Mouse (Mus musculus) macrophage (primary cell): ENCODE results near the gene Grik1. TPM values are rescaled to one million over a fixed set of nuclear protein-coding genes. Genes with fewer than 3 reads are reported as not detected.

Experiments used
- H3K27ac ChIP-seq: fragments of 350-480 bp; formaldehyde crosslinking; 2 replicates; pipeline ENCODE4 v1.9.0; 2021
- H3K36me3 ChIP-seq: fragments of 350-480 bp; formaldehyde crosslinking; 2 replicates; pipeline ENCODE4 v1.9.0; 2021; ENCODE audit errors: inconsistent target
- H3K4me3 ChIP-seq: fragments of 350-480 bp; formaldehyde crosslinking; 2 replicates; pipeline ENCODE4 v1.9.0; 2021; ENCODE audit errors: inconsistent target
- H3K79me2 ChIP-seq: fragments of 350-480 bp; formaldehyde crosslinking; 2 replicates; pipeline ENCODE4 v1.9.0; 2021; ENCODE audit errors: inconsistent target
- WGBS: methylation state at CpG from one replicate; pipeline ENCODE4 v1.1.7; 2026; ENCODE audit warnings: inconsistent platforms; ENCODE audit not compliant: missing documents; 5-methylcytosine and 5-hydroxymethylcytosine counted together
- polyA plus RNA-seq: library from polyadenylated mRNA; stranded (reverse); fragments of 250-400 nt; gene quantifications from 3 replicates; pipeline ENCODE4 v1.2.4, GENCODE M21; 2018; ENCODE audit warnings: inconsistent platforms

Grik1 gene
- polyA plus RNA-seq, 1 experiment from 2014 or later = not detected

GRCm38 (mm10) chr16:87961419-87961818, 328.6 kb downstream of the Grik1 start:
- Histone ChIP-seq H3K36me3 (no peaks in the 10 kb centered on the region), H3K4me3 (no peak overlapping the region), H3K79me2 (no peaks in the 10 kb centered on the region), H3K27ac (no peak overlapping the region)
- 78% methylated on average over 6 of the region's 6 CpGs for WGBS

DNA sequence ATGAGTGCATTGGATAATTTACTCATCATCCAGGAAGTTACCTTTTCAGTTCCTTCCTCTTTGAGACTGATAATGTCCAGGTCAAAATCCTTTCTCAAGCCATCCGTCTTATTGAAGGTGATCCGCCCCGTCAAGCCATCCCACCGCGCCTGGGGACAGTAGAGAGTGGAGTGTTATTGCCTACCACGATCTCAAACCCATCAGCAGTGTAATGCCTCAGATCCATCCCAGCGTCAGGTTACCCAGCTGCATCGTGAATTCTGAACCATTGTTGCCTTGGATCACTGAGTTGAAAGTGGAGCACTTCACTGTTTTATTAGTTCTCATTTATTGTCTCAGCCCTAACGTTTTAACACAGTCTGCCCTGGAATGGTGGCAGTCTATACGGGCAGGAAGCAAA, 332.6 kb downstream of the Grik1 start:
- Histone ChIP-seq H3K27ac (no peak overlapping the region), H3K36me3 (no peaks in the 10 kb centered on the region), H3K79me2 (no peaks in the 10 kb centered on the region), H3K4me3 (no peak overlapping the region)
- 88% methylated on average over 10 of the region's 10 CpGs for WGBS

DNA sequence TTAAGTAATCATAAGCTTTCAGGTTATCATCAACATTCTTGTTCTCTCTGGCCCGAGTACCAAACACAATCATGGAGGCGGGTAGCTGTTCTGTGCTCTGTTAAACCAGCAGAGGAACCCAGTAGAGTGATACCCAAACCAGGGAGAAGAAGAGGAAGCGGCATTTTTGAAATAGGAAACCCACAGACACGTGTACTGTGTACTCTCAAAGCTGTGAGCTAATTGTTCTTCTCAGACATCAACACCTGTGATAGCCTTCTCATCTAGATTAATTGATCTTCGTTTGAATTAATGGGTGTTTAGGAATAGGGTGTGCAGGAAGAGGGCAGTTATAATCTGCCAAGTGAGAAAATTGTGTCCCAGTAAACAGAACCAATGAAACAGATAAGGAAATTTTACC, 333.9 kb downstream of the Grik1 start:
- Histone ChIP-seq H3K36me3 (no peaks in the 10 kb centered on the region), H3K4me3 (no peak overlapping the region), H3K79me2 (no peaks in the 10 kb centered on the region), H3K27ac (no peak overlapping the region)
- 50% methylated on average over 5 of the region's 5 CpGs for WGBS

DNA sequence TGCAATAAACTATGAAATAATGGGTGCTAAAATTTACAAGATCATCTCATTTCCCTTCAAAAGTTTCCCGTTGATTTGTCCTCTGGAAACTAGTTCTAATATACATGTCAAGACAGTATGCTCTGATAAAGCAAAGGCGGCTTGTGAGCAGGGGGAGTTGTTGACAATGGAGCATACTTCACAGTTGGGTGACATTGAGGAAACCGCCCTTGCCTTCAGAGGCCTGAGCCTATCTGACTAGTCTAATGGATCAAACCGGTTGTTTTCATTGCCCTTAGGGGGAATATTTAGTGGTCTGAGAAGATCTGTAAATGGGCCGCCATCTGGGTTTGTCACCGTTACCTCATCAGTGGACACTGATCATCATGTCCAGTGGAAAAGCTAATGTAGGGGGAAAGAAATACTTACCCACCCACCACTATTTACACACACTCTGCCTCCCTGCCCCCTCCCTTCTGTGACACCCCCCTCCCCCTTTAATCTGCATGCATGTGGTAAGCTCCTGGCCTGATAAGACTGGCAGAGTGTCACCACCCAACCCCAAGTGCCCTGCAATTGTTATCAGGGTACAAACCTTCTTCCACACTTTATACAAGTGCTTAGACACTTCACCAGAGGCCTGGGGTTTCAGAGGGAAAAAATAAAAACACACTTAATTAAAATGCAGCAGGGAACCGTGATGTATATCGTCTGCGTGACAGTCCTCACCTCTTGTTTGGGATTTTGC, 335.2 kb downstream of the Grik1 start:
- H3K79me2 ChIP-seq = no peaks in the 10 kb centered on the region
- WGBS = 89% methylated on average over 9 of the region's 9 CpGs
- no peak overlapping the region for H3K4me3 ChIP-seq
- no peaks in the 10 kb centered on the region for H3K36me3 ChIP-seq
- no peak overlapping the region for H3K27ac ChIP-seq

DNA sequence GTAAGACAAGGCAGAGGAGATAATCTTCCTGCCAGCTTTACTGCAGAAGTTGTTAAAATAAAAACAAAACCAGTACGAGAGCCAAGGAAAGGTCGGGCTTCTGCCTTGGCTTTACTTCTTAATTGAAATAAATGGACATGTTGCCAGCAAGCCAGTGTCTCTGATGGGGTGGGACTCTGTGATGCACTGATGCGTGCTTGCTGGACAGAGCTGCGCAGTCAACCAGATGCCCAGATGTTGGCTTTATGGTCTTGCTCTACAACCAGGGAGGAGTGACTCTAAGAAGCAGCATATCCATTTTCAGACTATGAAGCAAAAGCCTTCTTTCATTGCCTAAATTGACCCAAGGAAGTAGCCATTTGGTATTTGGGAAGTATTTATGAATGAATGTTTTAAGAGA, 336.9 kb downstream of the Grik1 start:
- Histone ChIP-seq H3K4me3 (no peak overlapping the region), H3K79me2 (no peaks in the 10 kb centered on the region)
- 96% methylated on average over 4 of the region's 4 CpGs for WGBS

GRCm38 (mm10) chr16:87949881-87950280, 340.2 kb downstream of the Grik1 start:
- Histone ChIP-seq H3K36me3 (no peaks in the 10 kb centered on the region), H3K4me3 (no peak overlapping the region), H3K27ac (no peak overlapping the region), H3K79me2 (no peaks in the 10 kb centered on the region)
- WGBS = 92% methylated on average over 11 of the region's 11 CpGs

More for the DNA sequence above, 336.9 kb downstream of the Grik1 start:
- no peak overlapping the region for H3K27ac ChIP-seq
- H3K36me3 ChIP-seq = no peaks in the 10 kb centered on the region

GRCm38 (mm10) chr16:87948122-87948521, 341.9 kb downstream of the Grik1 start:
- Histone ChIP-seq H3K27ac (no peak overlapping the region), H3K36me3 (no peaks in the 10 kb centered on the region), H3K79me2 (no peaks in the 10 kb centered on the region), H3K4me3 (no peak overlapping the region)
- 66% methylated on average over 4 of the region's 4 CpGs for WGBS

GRCm38 (mm10) chr16:87944318-87944717, 345.7 kb downstream of the Grik1 start:
- no peaks in the 10 kb centered on the region for H3K79me2 ChIP-seq
- H3K27ac ChIP-seq = no peak overlapping the region
- no peak overlapping the region for H3K4me3 ChIP-seq
- WGBS = 83% methylated on average over 1 of the region's 1 CpGs
- H3K36me3 ChIP-seq = no peaks in the 10 kb centered on the region

DNA sequence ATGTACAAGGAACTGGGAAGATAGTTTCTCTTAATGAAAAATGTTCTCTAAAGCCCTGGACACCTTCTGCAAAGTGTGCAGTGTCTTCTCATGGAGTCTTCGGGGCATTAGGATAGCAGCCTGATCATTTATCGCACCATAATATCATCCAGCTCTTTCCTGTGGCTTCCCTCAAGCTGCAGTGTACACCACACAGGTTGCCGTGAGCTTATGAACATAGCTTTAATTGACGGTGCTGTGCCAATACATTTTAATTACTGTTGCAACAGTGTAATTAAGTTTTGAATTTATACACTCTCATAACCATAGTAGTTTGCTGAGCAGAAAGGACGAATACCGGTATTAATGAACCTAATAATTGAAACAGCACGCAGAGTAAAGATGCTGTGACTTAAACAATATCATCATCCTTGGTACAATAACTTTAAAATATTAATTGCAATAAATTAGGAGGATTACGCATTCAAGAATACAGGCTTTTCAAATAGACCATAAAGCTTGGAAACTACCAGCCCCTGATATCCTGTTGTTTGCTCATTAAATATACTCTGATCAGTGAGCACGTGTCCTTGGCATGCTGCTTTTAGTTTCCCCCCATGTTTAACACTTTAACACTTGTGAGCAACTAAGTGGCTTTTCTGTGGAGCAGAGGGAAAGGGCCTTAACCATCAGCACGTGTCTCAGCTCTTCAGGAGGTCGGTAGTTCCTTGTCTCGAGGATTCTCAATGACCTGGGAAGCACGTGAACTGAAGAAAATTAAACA, 347.8 kb downstream of the Grik1 start:
- H3K27ac ChIP-seq = no peak overlapping the region
- WGBS = 89% methylated on average over 13 of the region's 13 CpGs
- no peaks in the 10 kb centered on the region for H3K79me2 ChIP-seq
- H3K4me3 ChIP-seq = no peak overlapping the region
- H3K36me3 ChIP-seq = no peaks in the 10 kb centered on the region

GRCm38 (mm10) chr16:87934685-87935084, 355.4 kb downstream of the Grik1 start:
- H3K4me3 ChIP-seq = no peak overlapping the region
- 80% methylated on average over 1 of the region's 1 CpGs for WGBS
- no peaks in the 10 kb centered on the region for H3K79me2 ChIP-seq
- H3K36me3 ChIP-seq = no peaks in the 10 kb centered on the region
- H3K27ac ChIP-seq = no peak overlapping the region

DNA sequence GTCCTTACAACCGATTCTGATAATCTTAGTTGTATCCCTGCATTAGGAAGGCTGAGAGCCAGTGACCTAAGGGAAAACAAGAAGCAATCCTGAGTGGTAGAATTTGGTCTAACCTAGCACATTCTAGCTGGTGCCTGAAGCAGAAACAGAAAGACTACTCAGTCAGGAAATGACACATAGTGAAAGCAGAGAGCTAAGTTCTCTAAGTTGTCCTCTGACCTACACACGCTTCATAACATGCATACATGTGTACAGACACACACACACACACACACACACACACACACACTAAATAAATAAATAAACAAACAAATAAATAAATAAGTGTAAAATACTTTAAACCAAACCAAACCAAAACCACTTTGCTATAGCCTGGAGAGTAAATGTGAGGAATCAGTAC, 358.7 kb downstream of the Grik1 start:
- Histone ChIP-seq H3K4me3 (no peak overlapping the region), H3K36me3 (no peaks in the 10 kb centered on the region), H3K27ac (no peak overlapping the region), H3K79me2 (no peaks in the 10 kb centered on the region)
- WGBS = 77% methylated on average over 2 of the region's 2 CpGs

- H3K79me2 ChIP-seq = no peaks in the 10 kb centered on the region
- WGBS = 85% methylated on average over 3 of the region's 3 CpGs
Measured at GRCm38 (mm10) chr16:87930519-87930918, 359.5 kb downstream of the Grik1 start.

GRCm38 (mm10) chr16:87928671-87929070, 361.4 kb downstream of the Grik1 start:
- H3K27ac ChIP-seq = no peak overlapping the region
- 78% methylated on average over 1 of the region's 1 CpGs for WGBS

More at GRCm38 (mm10) chr16:87930519-87930918, 359.5 kb downstream of the Grik1 start:
- H3K4me3 ChIP-seq = no peak overlapping the region
- no peak overlapping the region for H3K27ac ChIP-seq
- no peaks in the 10 kb centered on the region for H3K36me3 ChIP-seq

DNA sequence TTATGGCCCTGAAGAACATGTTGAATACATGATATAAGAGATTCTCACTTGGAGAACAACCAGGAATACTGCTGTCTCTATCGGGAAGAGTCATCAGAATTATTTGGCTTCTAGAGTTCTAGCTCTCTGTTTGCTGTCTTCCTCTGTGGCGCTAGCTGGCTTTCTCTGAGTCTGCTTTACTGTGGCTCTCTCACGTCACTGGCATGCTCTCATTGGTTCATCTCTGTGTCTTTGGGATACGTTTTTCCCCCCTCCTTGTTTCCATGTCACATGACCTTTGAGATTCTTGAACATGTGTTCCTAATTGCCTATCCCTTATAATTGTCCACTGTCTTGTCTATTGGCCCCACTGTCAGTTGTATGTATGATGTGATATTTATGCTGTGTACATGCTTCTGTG, 372.2 kb downstream of the Grik1 start:
- Histone ChIP-seq H3K27ac (no peak overlapping the region), H3K79me2 (no peaks in the 10 kb centered on the region), H3K36me3 (no peaks in the 10 kb centered on the region), H3K4me3 (no peak overlapping the region)
- WGBS = 90% methylated on average over 4 of the region's 4 CpGs

More at GRCm38 (mm10) chr16:87928671-87929070, 361.4 kb downstream of the Grik1 start:
- Histone ChIP-seq H3K4me3 (no peak overlapping the region), H3K79me2 (no peaks in the 10 kb centered on the region), H3K36me3 (no peaks in the 10 kb centered on the region)

GRCm38 (mm10) chr16:87917157-87917546, 372.9 kb downstream of the Grik1 start:
- WGBS = 70% methylated on average over 1 of the region's 1 CpGs
- Histone ChIP-seq H3K79me2 (no peaks in the 10 kb centered on the region), H3K36me3 (no peaks in the 10 kb centered on the region), H3K4me3 (no peak overlapping the region), H3K27ac (no peak overlapping the region)
